Mouse (Mus musculus): Measurements from ENCODE around the gene Tcp11l2.
A peak's percentile ranks its signal among the peaks of the same experiment; 100 is the strongest.

Tcp11l2 gene

GRCm38 (mm10) chr10:84600136-84600535, 23.7 kb downstream of the Tcp11l2 start:
- DNase-seq (ENCODE audit: low spot score): no peak

DNA sequence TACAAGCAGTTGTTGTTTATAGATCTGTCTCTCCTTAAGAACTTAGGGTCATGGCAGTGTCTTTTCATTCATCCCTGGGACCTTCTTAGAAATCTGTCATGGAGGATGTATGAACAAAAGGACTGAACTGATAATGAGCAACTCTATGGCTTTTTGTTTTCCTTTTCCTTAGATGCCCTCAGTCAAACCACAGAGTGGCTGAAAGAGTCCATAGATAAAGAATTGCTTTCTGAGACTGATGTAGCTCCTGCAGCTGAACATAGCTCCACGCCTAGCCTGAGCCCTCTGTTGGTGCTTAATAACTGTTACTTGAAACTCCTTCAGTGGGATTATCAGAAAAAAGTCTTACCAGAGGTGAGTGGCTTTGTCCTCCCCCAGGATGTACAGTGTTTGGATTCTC, 27.9 kb downstream of the Tcp11l2 start:
- DNase-seq (ENCODE audit: low spot score): no peak

DNA sequence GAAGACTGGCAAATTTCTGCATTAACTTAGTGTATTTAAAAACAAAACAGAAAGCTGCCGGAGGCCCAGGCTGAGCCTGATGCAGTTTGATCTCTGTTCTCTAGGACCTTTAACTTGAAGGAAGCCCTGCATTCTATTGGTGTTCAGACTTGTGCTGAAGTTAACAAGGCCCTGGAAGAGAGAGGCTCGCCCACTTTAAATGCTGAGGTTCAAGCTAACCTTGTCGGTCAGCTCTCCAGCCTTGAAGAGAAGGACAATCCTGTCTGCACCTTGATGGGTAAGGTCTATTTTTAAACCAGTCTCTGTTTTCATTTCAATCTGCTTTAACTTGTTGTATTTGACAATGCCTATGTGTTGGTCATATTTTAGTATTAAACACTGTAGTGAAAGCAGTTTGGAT, 31.9 kb downstream of the Tcp11l2 start:
- DNase-seq (ENCODE audit: low spot score): no peak

DNA sequence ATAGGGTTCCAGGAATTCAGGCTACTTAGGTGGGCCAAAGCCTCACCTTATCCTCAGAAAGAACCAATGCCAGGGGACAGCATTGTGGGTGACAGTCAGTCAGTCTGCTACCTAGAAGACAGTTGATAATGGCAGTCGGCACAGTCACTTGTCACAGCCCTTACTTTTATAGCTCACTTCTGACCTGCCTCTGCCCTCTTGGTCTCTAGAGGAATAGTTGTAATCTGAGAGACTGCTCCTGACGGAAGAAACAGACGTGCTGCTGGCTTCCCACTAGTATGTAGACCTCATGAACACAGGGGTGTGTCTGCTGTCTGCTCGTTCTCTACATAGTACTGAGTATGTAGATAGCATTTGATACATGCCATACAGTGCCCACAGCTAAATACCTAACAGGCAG, 33.9 kb downstream of the Tcp11l2 start:
- no peak for DNase-seq (ENCODE audit: low spot score)

DNA sequence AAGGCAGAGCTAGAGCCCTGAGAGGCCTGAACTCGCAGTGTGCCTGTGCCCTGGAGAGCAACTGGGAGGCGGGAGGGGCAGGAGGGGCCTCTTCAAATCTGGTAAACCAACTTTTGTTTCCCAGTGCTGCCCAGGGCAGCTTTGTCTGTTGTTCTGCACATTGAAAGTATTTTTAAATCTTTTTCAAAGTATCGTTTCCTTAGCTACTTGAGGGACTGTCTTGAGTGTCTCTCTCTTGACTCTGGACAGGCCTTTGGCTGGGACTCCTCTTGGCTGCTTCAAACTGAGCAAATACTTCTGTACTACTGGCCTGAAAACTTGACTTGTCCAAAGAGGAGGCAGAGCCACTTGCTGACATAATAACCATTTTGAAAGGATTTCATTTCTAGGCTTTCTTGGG, 34.4 kb downstream of the Tcp11l2 start:
- DNase-seq (ENCODE audit: low spot score): no peak

DNA sequence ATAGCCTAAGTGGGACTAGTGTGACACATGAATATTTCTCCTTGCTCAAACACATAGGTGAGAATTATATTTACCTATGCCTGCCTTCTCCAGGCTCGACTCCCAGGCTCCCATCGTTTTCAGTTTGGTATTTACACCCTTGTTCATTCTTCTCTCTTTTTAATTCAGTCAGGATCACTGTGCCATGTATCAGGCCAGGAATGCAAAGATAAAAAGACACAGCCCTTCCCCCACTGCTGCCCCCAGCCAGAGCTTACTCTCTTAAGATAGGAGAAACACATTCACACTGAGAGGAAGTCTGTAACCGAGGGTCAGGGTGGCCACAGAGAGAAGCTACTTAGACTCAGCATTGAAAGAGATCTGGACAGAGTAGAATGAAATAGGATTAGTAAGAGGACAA, 35.2 kb downstream of the Tcp11l2 start:
- DNase-seq (ENCODE audit: low spot score): no peak

DNA sequence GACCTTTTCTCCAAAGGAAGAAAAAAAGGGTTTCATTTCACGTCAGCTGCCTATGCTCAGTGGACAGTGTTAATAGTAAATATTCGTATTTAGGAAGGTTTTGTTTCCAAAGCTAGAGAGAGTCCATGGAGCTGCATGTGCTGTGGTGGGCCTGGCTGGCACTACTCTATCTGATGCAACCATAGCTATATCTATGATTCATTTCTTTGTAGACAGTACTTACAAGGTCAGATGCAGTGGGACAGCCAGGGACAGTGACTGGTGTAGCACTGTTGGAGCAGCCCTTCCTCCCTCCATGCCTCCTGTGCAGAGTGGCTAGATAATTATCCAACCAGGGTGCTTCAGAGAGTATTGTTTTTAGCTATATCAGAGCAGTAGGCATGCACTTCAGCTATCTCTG, 35.9 kb downstream of the Tcp11l2 start:
- DNase-seq (ENCODE audit: low spot score): no peak

DNA sequence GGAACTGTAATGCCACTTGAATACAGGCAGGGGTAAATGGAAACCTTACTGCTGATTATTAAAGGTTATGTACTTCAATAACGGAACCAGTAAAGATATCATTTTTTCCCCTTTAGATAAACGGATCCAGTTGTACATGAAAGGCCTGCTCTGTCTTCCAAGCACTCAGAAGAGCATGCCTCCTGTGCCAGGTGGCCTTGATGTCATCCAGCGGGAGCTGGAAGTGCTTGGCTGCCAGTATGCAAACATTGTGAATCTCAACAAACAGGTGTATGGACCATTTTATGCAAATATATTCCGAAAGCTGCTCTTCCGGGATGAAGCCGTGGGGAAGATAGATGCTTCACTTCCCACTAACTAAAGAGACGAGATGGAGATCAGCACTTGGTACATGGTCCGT, 36.9 kb downstream of the Tcp11l2 start:
- no peak for DNase-seq (ENCODE audit: low spot score)

DNA sequence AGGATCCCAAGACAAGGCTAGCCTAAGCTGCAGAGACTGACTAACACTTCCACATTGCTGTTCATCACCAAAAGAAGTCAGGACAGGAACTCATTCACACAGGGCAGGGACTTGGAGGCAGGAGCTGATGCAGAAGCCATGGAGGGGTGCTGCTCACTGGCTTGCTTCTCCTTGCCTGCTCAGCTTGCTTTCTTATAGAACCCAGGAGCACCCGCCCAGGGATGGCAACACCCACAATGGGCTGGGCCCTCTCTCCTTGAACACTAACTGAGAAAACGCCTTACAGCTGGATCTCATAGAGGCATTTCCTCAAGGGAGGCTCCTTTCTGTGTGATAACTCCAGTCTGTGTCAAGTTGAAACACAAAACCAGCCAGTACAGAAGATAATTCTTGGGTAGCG, 38.6 kb downstream of the Tcp11l2 start:
- DNase-seq (ENCODE audit: low spot score): no peak

- DNase-seq (ENCODE audit: low spot score): peak; percentile 94
Measured at GRCm38 (mm10) chr10:84621826-84622790, 45.7 kb downstream of the Tcp11l2 start, which contains the start of gene Polr3b. Polr3b (plus strand) TSS chr10:84622292.

GRCm38 (mm10) chr10:84631182-84631581, 54.8 kb downstream of the Tcp11l2 start:
- no peak for DNase-seq (ENCODE audit: low spot score)

- DNase-seq (ENCODE audit: low spot score): no peak
Measured at GRCm38 (mm10) chr10:84632005-84632404, 55.6 kb downstream of the Tcp11l2 start.

DNA sequence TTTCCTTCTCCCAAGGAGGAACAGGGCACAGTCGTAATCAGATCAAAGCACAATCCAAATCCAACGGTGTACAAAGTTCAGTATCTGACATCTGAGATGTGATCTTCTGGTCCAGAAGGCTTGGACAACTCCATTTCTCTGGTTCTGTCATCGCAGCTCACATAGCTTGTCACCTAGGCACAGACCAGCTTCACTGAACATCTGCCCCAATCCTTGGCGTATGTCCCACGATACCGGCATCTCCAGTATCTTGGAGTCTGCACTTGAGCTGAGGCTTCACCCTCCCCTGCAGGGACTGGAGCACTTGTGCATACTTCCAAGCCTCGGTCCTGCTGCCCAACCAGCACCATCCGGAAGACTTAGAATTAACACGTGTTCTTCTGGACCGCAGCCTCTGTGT, 60.2 kb downstream of the Tcp11l2 start:
- DNase-seq (ENCODE audit: low spot score): no peak

GRCm38 (mm10) chr10:84638382-84638781, 62.0 kb downstream of the Tcp11l2 start:
- DNase-seq (ENCODE audit: low spot score): no peak

DNA sequence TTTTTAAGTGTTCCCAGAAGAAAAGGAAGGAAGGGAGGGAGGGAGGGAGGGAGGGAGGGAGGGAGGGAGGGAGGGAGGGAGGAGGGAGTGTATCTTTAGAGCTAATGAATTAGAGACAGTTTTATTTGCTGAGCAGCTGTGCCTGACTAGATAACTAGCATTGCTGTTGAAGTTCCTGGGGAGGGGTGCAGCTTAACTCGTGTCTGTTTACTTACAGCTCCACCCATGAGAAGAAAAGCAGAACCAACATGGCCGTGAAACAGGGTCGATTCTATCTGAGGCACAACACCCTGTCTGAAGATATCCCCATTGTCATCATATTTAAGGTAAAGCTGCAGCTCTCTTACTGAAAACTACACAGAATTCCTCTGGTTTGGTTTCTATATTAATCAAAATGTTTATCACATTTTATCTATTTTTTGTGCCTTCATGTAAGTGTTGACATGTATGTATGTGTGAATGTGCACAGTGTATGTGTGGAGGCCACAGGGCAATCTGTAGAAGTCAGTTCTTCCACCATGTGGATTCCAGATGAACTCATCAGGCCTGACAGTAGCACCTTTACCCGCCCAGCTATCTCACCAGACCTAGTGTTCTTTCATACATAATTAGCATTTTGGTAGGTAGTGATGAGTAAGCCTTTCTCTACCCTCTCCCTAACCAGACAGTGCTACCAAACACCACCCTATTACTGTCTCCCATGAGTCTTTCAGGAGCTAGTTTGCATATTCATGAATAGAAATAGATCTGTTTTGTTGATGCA, 63.3 kb downstream of the Tcp11l2 start:
- no peak for DNase-seq (ENCODE audit: low spot score)

DNA sequence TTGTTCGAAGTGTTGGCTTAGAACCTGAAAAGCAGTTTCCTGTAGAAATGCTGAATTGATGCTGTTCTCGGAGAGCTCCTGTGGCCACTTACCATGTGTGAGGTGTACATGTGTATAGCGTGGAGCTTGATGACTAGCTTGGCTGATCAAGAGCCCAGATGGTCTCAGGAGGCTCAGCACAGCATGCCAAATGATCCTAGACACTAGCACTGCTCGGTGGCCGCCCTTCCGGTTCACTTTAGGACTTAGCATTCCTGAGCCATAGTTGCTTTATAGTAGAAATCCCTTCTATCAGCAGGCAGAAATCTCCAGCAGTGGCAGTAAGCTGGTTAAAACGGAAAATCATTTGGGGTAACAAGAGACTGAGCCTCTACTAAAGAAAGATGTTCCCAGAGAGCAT, 64.4 kb downstream of the Tcp11l2 start:
- DNase-seq (ENCODE audit: low spot score): no peak

- DNase-seq (ENCODE audit: low spot score): no peak
Measured at GRCm38 (mm10) chr10:84641576-84641975, 65.2 kb downstream of the Tcp11l2 start.

- DNase-seq (ENCODE audit: low spot score): no peak
Measured at GRCm38 (mm10) chr10:84645940-84646339, 69.5 kb downstream of the Tcp11l2 start.

DNA sequence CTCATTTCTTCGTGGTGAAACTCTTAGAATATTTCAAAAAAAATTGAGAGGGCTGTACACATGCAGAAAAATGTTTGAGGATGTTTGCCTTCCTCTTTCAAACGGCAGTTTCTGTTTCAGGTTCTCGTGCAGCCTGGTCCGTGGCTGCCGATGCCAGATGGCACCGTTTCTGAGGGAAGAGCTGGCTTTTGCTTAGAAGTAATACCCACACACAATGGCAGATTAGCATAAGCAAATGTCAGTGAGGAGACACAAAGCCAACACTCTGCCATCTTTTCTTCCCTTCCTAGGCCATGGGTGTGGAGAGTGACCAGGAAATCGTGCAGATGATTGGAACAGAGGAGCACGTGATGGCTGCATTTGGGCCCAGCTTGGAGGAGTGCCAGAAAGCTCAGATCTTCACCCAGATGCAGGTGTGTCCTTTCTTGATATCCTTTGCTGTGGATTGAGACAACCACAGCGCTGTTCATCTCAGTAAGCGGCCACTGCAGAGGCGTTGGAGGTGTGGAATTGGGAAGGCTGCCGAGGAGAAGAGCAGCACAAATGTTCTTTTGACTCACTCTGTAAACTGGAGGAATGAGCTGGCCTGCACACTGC, 70.2 kb downstream of the Tcp11l2 start:
- no peak for DNase-seq (ENCODE audit: low spot score)

DNA sequence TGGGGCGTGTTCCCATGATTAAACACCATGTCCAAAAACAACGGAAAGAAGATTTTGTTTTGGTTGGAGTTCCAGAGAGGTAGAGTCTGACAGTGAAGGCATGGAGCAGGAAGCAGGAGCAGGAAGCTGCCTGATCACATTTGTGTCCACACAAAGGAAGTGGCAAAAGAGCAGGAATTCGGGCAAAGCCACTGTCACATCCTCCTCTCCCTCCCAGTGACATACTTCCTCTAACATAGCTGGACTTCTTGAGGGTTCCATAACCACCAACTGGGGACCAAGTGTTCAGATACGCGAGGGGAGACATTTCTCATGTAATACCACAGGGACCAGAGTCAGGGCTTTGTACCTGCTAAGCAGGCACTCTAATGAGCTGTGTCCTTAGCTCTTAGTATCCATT, 70.8 kb downstream of the Tcp11l2 start:
- DNase-seq (ENCODE audit: low spot score): no peak

GRCm38 (mm10) chr10:84648911-84649310, 72.5 kb downstream of the Tcp11l2 start:
- DNase-seq (ENCODE audit: low spot score): no peak

DNA sequence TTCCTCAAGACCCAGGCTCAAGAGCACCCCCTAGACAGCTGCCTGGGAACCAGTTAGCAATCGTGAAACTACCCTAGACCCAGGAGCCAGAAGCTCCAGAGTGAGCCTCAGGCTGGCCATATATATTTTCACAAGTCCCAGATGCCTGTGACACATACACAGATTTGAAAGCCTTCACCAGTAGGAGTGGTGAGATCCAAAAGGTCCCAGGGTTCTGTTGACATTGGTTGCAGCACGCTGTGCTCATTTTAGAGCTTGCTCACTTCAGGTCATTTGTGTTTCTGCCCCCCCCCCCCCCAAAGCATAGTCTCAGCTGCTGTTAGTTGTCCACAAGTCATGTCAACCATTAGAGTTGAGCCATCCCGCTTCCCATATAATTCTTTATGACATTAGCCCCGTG, 77.6 kb downstream of the Tcp11l2 start:
- DNase-seq (ENCODE audit: low spot score): no peak

GRCm38 (mm10) chr10:84654731-84655130, 78.3 kb downstream of the Tcp11l2 start:
- DNase-seq (ENCODE audit: low spot score): no peak
